Mouse (Mus musculus): ENCODE results near the gene Fbxl13. TPM values are rescaled to one million over a fixed set of nuclear protein-coding genes. Genes with fewer than 3 reads are reported as not detected.

Fbxl13 gene
- total RNA-seq, 2 experiments from 2014 or later: 0.17 to 0.26 TPM

Other genes starting within 250 kb of the Fbxl13 start
- under 1 TPM; 0.20 to 0.47 TPM for gene Ccdc146, start 221.0 kb downstream of the Fbxl13 start, total RNA-seq (2021)
- gene Fam185a, start 220.7 kb downstream of the Fbxl13 start, total RNA-seq (2021): 10 to 100 TPM; 11.2 to 12.4 TPM
- under 1 TPM; 0.33 to 0.44 TPM for gene Lrrc17, start 102.1 kb downstream of the Fbxl13 start, total RNA-seq (2021)
- 10 to 100 TPM; 21.2 to 22.3 TPM for gene Armc10, start 179 bp upstream of the Fbxl13 start, total RNA-seq (2021)
- gene Napepld, start 55.8 kb upstream of the Fbxl13 start, total RNA-seq (2021): 10 to 100 TPM; 21.2 to 24.5 TPM
- 10 to 100 TPM; 70.7 to 75.8 TPM for gene Pmpcb, start 91.5 kb upstream of the Fbxl13 start, total RNA-seq (2021)
- 10 to 100 TPM; 26.2 to 33.3 TPM for gene Dnajc2, start 139.6 kb upstream of the Fbxl13 start, total RNA-seq (2021)
- gene Psmc2, start 139.6 kb upstream of the Fbxl13 start, total RNA-seq (2021): 100 to 1,000 TPM; 112 to 126 TPM
- not detected for gene Slc26a5, start 220.0 kb upstream of the Fbxl13 start, total RNA-seq (2021)

Measured in layer of hippocampus, postnatal 25 days (tissue).